Mouse (Mus musculus) limb, embryonic 15.5 days (tissue): ENCODE measurements around the gene Tsnax. TPM values are rescaled to one million over a fixed set of nuclear protein-coding genes. Genes with fewer than 3 reads are reported as not detected.

ENCODE experiments used
- microRNA-seq: library from miRNA; unstranded; fragments of <30 nt; microRNA quantifications from one replicate; pipeline ENCODE4, GENCODE M21; 2016
- polyA plus RNA-seq: library from polyadenylated mRNA; unstranded; fragments of >200 nt; fragmentation: Nextera tagmentation; extraction: Ambion mirVana; gene quantifications from 2 replicates; pipeline ENCODE4 v1.2.1, GENCODE M21; 2015

Tsnax gene
- polyA plus RNA-seq, 1 experiment from 2014 or later = 122 TPM

Small RNA genes within 50 kb of the gene (microRNA-seq; reads per million reads assigned to microRNA genes)
- gene Gm22197 = not detected

Other genes starting within 250 kb of the Tsnax start
- 0.06 and 0.14 TPM in 2 replicates for gene Trim67, start 219.9 kb upstream of the Tsnax start, polyA plus RNA-seq
- gene Gnpat, start 150.0 kb upstream of the Tsnax start, polyA plus RNA-seq = 83.9 and 88.7 TPM in 2 replicates
- gene 2810004N23Rik, start 149.9 kb upstream of the Tsnax start, polyA plus RNA-seq = 40.2 and 41.9 TPM in 2 replicates
- gene Exoc8, start 115.3 kb upstream of the Tsnax start, polyA plus RNA-seq = 6.3 and 8.1 TPM in 2 replicates
- gene Sprtn, start 115.1 kb upstream of the Tsnax start, polyA plus RNA-seq = 10.6 and 11.8 TPM in 2 replicates
- 13.4 and 16.5 TPM in 2 replicates for gene Egln1, start 63.7 kb upstream of the Tsnax start, polyA plus RNA-seq
- 2.3 TPM in 2 replicates for gene Disc1, start 41.2 kb downstream of the Tsnax start, polyA plus RNA-seq